Mouse (Mus musculus) neural tube, embryonic 12.5 days (tissue): ENCODE data around the gene Klhl25. TPM values are rescaled to one million over a fixed set of nuclear protein-coding genes. Genes with fewer than 3 reads are reported as not detected.
"Not testable (repeated sequence)": the region's sequence is repeated elsewhere in the genome, so short reads cannot be mapped to it uniquely, and the experiment has no call there.

Experiments
- ATAC-seq: fragments of 200-750 bp; cut with Nextera tagmentation; 2 replicates; pipeline ENCODE4 v1.8.0; 2017; ENCODE audit warnings: low read depth, mild to moderate bottlenecking, moderate TSS enrichment, moderate library complexity; ENCODE audit not compliant: low FRiP score
- H3K27ac ChIP-seq: fragments of 300-500 bp; sonication (generic); 2 replicates; pipeline ENCODE4 v1.5.1; 2016
- H3K27me3 ChIP-seq: fragments of 300-500 bp; sonication (generic); replicated peaks from 2 replicates; pipeline ENCODE4 v1.6.1; 2016; ENCODE audit warnings: mild to moderate bottlenecking
- H3K36me3 ChIP-seq: fragments of 300-500 bp; sonication (generic); 2 replicates; pipeline ENCODE4 v1.6.1; 2016; ENCODE audit warnings: mild to moderate bottlenecking
- H3K4me1 ChIP-seq: fragments of 300-500 bp; sonication (generic); 2 replicates; pipeline ENCODE4 v1.6.1; 2016
- H3K4me2 ChIP-seq: fragments of 300-500 bp; sonication (generic); replicated peaks from 2 replicates; pipeline ENCODE4 v1.6.1; 2016; ENCODE audit warnings: mild to moderate bottlenecking
- H3K4me3 ChIP-seq: fragments of 300-500 bp; sonication (generic); 2 replicates; pipeline ENCODE4 v1.5.1; 2016
- H3K9ac ChIP-seq: fragments of 300-500 bp; sonication (generic); 2 replicates; pipeline ENCODE4 v1.6.1; 2016; ENCODE audit warnings: mild to moderate bottlenecking
- H3K9me3 ChIP-seq: fragments of 300-500 bp; sonication (generic); 2 replicates; pipeline ENCODE4 v1.6.1; 2016; ENCODE audit warnings: mild to moderate bottlenecking
- WGBS: fragments of 180-500 bp; shearing (Covaris S2); methylation state at CpG from one replicate; pipeline ENCODE4 v1.1.7; 2016; 5-methylcytosine and 5-hydroxymethylcytosine counted together
- polyA plus RNA-seq: library from polyadenylated mRNA; unstranded; fragments of >200 nt; fragmentation: Nextera tagmentation; extraction: Ambion mirVana; gene quantifications from 2 replicates; pipeline ENCODE4 v1.2.1, GENCODE M21; 2016

Gene Klhl25
- polyA plus RNA-seq, 1 experiment from 2014 or later = 27.5 TPM

GRCm38 (mm10) chr7:75826360-75827103, 21.6 kb upstream of the Klhl25 start:
- Histone ChIP-seq H3K27me3 (no peaks in the 10 kb centered on the region), H3K9ac (no peak overlapping the region), H3K4me3 (no peak overlapping the region), H3K9me3 (no peaks in the 10 kb centered on the region), H3K4me1 (no peaks in the 10 kb centered on the region), H3K4me2 (no peak overlapping the region), H3K36me3 (no peaks in the 10 kb centered on the region), H3K27ac (no peak overlapping the region)
- 78% methylated on average over 3 of the region's 4 CpGs for WGBS
- ATAC-seq = 0 out of 2 replicates have a peak, but pooled peaks have one; percentile 44

DNA sequence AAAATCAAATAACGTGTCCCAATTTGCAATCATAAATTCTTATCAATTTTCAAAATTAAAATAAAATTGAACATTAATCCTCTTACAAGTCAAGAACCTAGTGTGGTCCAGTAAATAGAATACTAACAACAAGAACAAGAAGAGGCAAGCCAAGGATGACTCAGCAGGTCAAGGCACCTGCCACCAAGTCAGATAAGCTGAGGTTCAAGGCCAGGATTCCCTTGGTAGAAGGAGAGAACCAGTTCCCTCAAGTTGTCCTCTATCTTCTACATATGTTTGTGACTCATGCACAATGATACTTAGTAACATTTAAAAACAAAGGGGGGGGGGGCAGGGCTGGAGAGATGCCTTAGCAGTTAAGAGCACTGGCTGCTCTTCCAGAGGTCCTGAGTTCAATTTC, 20.8 kb upstream of the Klhl25 start:
- Histone ChIP-seq H3K36me3 (no peaks in the 10 kb centered on the region), H3K27me3 (no peaks in the 10 kb centered on the region), H3K9me3 (no peaks in the 10 kb centered on the region), H3K4me1 (no peaks in the 10 kb centered on the region), H3K27ac (no peak overlapping the region), H3K4me2 (no peak overlapping the region; the same call in 1 of the 2 replicates), H3K4me3 (no peak overlapping the region), H3K9ac (no peak overlapping the region)
- ATAC-seq = no peak; the same call in 1 of the 2 replicates
- WGBS = 96% methylated on average over 1 of the region's 1 CpGs

DNA sequence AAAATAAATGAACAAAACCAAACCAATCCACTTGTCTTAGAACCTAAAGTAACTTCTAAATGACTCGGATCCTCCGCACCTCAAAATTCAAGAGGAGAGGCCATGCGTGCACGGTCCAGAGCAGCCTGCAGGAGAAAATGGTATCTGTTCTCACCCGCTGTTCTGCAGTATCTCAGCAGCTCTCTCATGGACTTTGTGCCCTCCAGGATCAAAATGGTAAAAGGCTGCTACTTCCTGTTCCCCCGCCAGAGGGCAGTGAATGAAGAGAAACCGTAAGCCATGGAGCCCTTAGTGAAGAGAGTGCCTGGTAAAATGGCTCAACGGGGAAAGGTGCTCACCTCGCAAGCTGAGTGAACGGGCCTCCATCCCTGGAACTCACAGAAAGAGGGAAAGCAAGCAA, 20.3 kb upstream of the Klhl25 start:
- Histone ChIP-seq H3K4me2 (no peak overlapping the region; the same call in 1 of the 2 replicates), H3K27me3 (no peaks in the 10 kb centered on the region), H3K9ac (no peak overlapping the region), H3K4me1 (no peaks in the 10 kb centered on the region), H3K4me3 (no peak overlapping the region), H3K36me3 (no peaks in the 10 kb centered on the region), H3K27ac (no peak overlapping the region), H3K9me3 (no peaks in the 10 kb centered on the region)
- WGBS = 31% methylated on average over 10 of the region's 10 CpGs
- peak; percentile 56 for ATAC-seq

DNA sequence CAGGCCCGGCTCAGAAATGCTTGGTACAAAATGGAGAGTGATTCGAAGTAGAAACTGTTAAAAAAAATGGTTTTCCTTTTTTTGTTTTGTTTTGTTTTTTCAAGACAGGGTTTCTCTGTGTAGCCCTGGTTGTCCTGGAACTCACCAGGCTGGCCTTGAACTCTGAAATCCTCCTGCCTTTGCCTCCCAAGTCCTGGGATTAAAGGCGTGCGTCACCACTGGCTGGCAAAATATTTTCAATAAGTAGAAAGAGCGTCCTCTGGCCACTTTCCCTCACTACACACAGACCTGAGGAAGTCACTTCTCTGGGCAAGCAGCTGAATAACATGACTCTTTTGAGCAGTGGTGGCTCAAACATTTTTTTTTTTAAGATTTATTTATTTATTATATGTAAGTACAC, 19.6 kb upstream of the Klhl25 start:
- WGBS = 89% methylated on average over 5 of the region's 5 CpGs
- Histone ChIP-seq H3K9ac (no peak overlapping the region), H3K27ac (no peak overlapping the region), H3K4me1 (no peaks in the 10 kb centered on the region), H3K36me3 (no peaks in the 10 kb centered on the region), H3K4me2 (no peak overlapping the region), H3K4me3 (no peak overlapping the region), H3K27me3 (no peaks in the 10 kb centered on the region), H3K9me3 (no peaks in the 10 kb centered on the region)
- no peak for ATAC-seq

GRCm38 (mm10) chr7:75830251-75831060, 17.7 kb upstream of the Klhl25 start:
- Histone ChIP-seq H3K9me3 (no peaks in the 10 kb centered on the region), H3K4me1 (no peaks in the 10 kb centered on the region)

GRCm38 (mm10) chr7:75833960-75834359, 14.2 kb upstream of the Klhl25 start:
- ATAC-seq, H3K9me3 ChIP-seq, H3K4me3 ChIP-seq, H3K27ac ChIP-seq, H3K36me3 ChIP-seq, H3K4me2 ChIP-seq, H3K27me3 ChIP-seq, H3K4me1 ChIP-seq, H3K9ac ChIP-seq: not testable (repeated sequence)
- 78% methylated on average over 3 of the region's 4 CpGs for WGBS

More at GRCm38 (mm10) chr7:75830251-75831060, 17.7 kb upstream of the Klhl25 start:
- Histone ChIP-seq H3K27ac (no peak overlapping the region), H3K4me3 (no peak overlapping the region), H3K9ac (no peak overlapping the region), H3K27me3 (no peaks in the 10 kb centered on the region), H3K36me3 (no peaks in the 10 kb centered on the region), H3K4me2 (no peak overlapping the region)
- no peak for ATAC-seq
- 74% methylated on average over 6 of the region's 6 CpGs for WGBS

DNA sequence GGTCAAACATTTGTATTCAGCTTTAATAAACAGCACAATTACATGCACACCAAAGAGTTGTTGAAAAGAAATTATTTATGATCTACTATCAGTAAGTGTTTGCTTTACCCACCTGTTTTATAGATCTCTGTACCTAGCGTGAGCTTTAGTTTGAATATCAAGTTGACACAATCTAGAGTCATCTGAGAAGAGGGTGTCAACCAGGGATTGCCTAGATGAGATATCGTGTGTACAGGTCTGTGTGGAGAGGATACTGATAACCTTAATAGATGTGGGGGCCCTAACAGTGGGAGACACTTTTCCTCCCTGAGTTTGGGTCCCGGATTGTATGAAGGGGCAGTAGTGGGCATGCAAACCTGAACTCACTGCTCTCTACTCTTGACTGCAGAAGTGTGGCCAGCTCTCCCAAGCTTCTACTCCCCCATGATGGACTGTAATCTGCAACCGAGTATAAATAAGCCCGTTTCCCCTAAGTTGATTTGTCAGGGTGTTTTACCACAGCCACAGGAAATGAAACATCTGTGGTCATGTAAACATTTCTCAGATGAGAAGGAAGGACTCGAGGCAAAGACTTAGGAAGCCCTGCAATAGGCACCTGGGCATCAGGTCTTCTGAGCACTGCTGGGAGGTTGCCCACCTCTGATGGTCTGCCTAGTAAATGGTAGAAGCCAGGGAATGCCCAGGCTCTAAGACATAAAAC, 13.0 kb upstream of the Klhl25 start:
- not testable (repeated sequence) for H3K36me3 ChIP-seq, H3K4me2 ChIP-seq, ATAC-seq, H3K9ac ChIP-seq, H3K27me3 ChIP-seq, H3K4me1 ChIP-seq, H3K9me3 ChIP-seq, H3K4me3 ChIP-seq, H3K27ac ChIP-seq
- WGBS = 85% methylated on average over 3 of the region's 6 CpGs

- Histone ChIP-seq H3K27ac (no peak overlapping the region), H3K27me3 (no peaks in the 10 kb centered on the region), H3K4me2 (no peak overlapping the region), H3K36me3 (no peaks in the 10 kb centered on the region), H3K9me3 (no peaks in the 10 kb centered on the region), H3K9ac (no peak overlapping the region), H3K4me3 (no peak overlapping the region), H3K4me1 (no peaks in the 10 kb centered on the region)
- 87% methylated on average over 4 of the region's 4 CpGs for WGBS
- ATAC-seq = no peak
Measured at GRCm38 (mm10) chr7:75840071-75840470, 8.0 kb upstream of the Klhl25 start.

GRCm38 (mm10) chr7:75842306-75842705, 5.8 kb upstream of the Klhl25 start:
- Histone ChIP-seq H3K36me3 (no peaks in the 10 kb centered on the region), H3K27me3 (no peaks in the 10 kb centered on the region), H3K4me2 (no peak overlapping the region), H3K9ac (no peak overlapping the region), H3K4me1 (no peaks in the 10 kb centered on the region), H3K9me3 (no peaks in the 10 kb centered on the region), H3K4me3 (no peak overlapping the region), H3K27ac (no peak overlapping the region)
- ATAC-seq = no peak
- 88% methylated on average over 3 of the region's 3 CpGs for WGBS

- H3K4me2 ChIP-seq = no peak overlapping the region
- H3K27ac ChIP-seq = no peak overlapping the region
- H3K27me3 ChIP-seq = no peaks in the 10 kb centered on the region
- H3K9me3 ChIP-seq = no peaks in the 10 kb centered on the region
- ATAC-seq = no peak
- no peak overlapping the region for H3K4me3 ChIP-seq
- H3K4me1 ChIP-seq = peaks cover 12% of the 10 kb centered on the region
- WGBS = 93% methylated on average over 1 of the region's 1 CpGs
- no peak overlapping the region for H3K9ac ChIP-seq
- no peaks in the 10 kb centered on the region for H3K36me3 ChIP-seq
Measured at GRCm38 (mm10) chr7:75845936-75846335, 2.2 kb upstream of the Klhl25 start.

DNA sequence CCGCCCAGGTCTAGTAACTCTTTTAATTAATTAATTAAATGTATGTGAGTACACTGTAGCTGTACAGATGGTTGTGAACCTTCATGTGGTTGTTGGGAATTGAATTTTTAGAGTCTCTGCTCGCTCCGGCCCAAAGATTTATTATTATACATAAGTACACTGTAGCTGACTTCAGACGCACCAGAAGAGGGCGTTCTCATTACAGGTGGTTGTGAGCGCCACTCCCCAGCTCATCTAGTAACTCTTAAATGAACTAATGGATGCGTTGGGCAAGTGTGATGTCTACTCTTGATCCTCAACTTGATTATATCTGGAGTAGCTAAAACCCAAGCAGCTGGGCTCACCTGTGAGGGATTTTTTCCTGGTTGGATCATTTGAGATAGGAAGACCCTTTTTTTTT, 1.2 kb upstream of the Klhl25 start:
- no peak for ATAC-seq
- no peaks in the 10 kb centered on the region; the same call in 1 of the 2 replicates for H3K36me3 ChIP-seq
- H3K9me3 ChIP-seq = no peaks in the 10 kb centered on the region
- H3K27me3 ChIP-seq = no peaks in the 10 kb centered on the region
- no peak overlapping the region for H3K4me3 ChIP-seq
- WGBS = 53% methylated on average over 7 of the region's 7 CpGs
- H3K4me2 ChIP-seq = no peak overlapping the region
- H3K27ac ChIP-seq = no peak overlapping the region
- H3K9ac ChIP-seq = no peak overlapping the region
- H3K4me1 ChIP-seq = peaks cover 18% of the 10 kb centered on the region

DNA sequence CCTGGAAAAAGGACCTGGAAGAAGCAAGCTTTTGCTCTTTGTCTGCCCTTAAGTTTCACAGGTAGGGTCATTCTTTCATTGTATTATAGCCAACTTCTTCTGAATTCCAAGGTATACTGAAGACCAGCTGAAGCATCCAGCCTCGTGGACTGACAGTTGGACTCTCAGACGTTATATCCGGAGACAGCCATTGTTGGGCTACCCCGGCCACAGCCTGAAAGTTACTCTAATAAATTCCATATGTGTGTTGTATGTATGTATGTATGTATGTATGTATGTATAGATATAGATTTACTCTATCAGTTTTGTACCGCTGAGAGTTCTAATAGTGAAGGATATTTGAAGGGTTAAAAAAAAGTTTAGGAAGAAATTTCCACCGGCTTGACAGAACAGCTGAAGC, 621 bp upstream of the Klhl25 start:
- Histone ChIP-seq H3K9me3 (no peaks in the 10 kb centered on the region), H3K27me3 (no peaks in the 10 kb centered on the region), H3K36me3 (no peaks in the 10 kb centered on the region; the same call in 1 of the 2 replicates), H3K4me1 (peaks cover 23% of the 10 kb centered on the region), H3K9ac (peak overlapping the region; percentile 92; the same call in 1 of the 2 replicates), H3K4me2 (peak overlapping the region; percentile 92), H3K27ac (no peak overlapping the region), H3K4me3 (peak overlapping the region; percentile 84)
- ATAC-seq = no peak
- 17% methylated on average over 6 of the region's 6 CpGs for WGBS
